Mouse (Mus musculus) gastrocnemius, adult 18-20 months (tissue): ENCODE data around the gene Gm20662. TPM values are rescaled to one million over a fixed set of nuclear protein-coding genes. Genes with fewer than 3 reads are reported as not detected.

Experiments
- DNase-seq: peaks from one replicate; pipeline ENCODE4 v3.0.0; 2021; ENCODE audit warnings: low spot score
- total RNA-seq, 2 experiments: library from RNA; stranded (reverse); gene quantifications; 2 replicates each; pipeline ENCODE4 v1.2.3; 2021

Gene Gm20662
- total RNA-seq, 2 experiments from 2014 or later = not detected

GRCm38 (mm10) chr9:108052885-108053664 is 56.9 kb downstream of the Gm20662 start, which contains the start of gene Amigo3:
Gene Amigo3, plus strand, starts transcription at chr9:108053159.
- peak; percentile 98 for DNase-seq

- no peak for DNase-seq
These were observed 57.6 kb downstream of the Gm20662 start for GRCm38 (mm10) chr9:108053665-108054225.

DNA sequence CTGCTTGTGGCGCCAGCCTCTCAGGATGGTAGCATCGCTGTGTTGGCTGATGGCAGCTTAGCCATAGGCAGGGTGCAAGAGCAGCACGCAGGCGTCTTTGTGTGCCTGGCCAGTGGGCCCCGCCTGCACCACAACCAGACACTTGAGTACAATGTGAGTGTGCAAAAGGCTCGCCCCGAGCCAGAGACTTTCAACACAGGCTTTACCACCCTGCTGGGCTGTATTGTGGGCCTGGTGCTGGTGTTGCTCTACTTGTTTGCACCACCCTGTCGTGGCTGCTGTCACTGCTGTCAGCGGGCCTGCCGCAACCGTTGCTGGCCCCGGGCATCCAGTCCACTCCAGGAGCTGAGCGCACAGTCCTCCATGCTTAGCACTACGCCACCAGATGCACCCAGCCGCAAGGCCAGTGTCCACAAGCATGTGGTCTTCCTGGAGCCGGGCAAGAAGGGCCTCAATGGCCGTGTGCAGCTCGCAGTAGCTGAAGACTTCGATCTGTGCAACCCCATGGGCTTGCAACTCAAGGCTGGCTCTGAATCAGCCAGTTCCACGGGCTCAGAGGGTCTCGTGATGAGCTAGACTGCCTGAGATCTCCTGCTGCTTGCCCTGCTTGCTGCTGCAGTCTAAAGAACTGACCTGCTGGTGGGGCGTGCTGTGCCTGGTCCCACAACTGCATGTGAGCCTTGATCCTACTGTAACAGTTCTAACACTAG is 58.3 kb downstream of the Gm20662 start:
- no peak for DNase-seq

DNA sequence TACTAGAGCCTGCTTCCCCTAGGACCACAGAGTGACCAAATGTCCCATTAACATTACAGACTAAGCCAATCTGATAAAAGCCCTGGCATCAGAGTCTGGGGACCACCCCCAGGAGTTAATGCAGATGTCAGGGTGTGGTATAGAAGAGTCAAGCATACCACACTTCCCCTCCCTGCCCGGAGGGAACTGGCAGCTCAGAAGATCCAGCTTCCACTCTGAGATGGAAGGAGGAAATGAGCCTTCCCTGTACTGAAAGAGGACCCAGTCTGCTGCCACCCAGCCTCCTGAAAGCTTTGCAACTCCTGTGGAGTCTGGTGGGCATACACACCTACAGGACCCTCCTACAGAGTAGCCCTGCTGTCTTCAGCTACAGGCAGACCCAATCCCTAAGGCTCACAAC is 58.9 kb downstream of the Gm20662 start:
- no peak for DNase-seq

GRCm38 (mm10) chr9:108055661-108056237 is 59.6 kb downstream of the Gm20662 start:
- no peak for DNase-seq

DNA sequence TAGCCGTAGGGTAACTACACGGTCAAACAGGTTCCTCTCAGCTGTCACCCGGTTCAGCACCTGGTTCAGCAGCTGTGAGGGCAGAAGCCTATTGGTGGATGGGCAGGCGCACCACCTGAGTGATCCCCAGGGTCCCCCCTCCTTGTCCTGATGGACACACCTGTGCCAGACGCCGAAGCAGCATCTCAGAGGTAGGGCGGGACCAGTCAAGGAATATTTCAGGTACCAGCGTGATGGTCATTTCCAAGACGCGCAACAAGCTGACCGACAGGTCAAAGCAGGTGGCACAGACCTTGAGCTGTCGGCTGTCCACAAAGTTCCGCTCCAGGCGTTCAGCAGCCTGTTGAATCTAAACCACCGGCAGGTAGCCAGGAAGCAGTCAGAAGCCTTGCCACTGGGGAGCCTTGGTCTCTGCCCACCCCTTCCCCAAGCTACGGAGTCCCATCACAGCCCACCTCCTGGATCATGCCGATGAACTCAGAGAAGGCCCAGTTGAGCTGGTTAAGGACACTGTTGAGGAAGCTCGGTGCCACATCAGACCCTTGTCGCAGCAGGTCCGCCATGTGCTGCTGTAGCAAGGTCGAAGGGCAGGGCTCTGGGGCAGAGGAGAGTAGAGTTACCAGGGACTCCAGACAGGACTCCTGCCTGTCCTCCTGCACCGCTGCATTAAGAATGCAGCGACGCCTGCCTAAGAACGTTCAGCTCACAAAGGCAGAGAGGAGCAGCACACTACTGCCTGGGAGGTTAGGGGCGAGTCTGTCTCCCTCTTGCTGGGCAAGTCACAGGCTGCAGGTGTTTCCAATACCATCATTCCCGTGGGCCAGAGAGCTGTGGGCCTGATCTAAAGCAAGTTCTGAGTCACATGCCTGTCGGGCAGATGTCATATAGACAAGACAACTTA is 60.5 kb downstream of the Gm20662 start:
- no peak for DNase-seq

- DNase-seq = peak; percentile 80
These were observed 61.1 kb downstream of the Gm20662 start for GRCm38 (mm10) chr9:108057262-108057562.

- DNase-seq = no peak
These were observed 62.1 kb downstream of the Gm20662 start for GRCm38 (mm10) chr9:108058291-108058690.

GRCm38 (mm10) chr9:108062142-108062541 is 66.0 kb downstream of the Gm20662 start:
- no peak for DNase-seq

GRCm38 (mm10) chr9:108063361-108063760 is 67.2 kb downstream of the Gm20662 start:
- no peak for DNase-seq

DNA sequence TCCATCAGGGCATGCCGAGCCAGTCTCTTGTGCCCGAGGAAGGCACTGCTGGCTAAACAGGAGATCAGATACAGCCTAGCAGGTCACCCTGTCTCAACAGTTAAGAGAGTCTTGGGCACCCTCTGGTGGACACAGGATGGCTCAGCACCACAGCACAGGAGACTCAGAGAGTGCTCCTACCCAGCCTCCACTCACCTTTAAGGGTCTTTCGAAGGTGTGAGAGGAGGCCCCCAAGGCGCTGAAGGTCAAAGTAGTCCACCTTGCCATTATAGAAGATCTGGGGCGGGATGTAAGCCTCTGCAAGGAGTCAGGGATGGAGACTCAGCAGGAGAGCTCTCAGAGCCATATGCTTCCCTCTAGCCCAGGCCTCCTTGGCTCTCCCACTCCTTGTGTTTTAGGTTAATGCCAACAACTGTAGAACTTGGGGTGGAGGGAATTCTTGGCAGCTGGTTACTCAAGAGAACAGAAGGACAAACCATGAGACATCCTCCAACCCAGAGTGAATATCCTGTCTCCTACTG is 69.4 kb downstream of the Gm20662 start:
- DNase-seq = peak; percentile 82

- no peak for DNase-seq
These were observed 71.0 kb downstream of the Gm20662 start for GRCm38 (mm10) chr9:108067199-108067598.

GRCm38 (mm10) chr9:108067900-108068299 is 71.8 kb downstream of the Gm20662 start:
- DNase-seq = peak; percentile 93

GRCm38 (mm10) chr9:108069007-108069406 is 72.9 kb downstream of the Gm20662 start:
- no peak for DNase-seq

- no peak for DNase-seq
These were observed 73.4 kb downstream of the Gm20662 start for GRCm38 (mm10) chr9:108069529-108069928.

- DNase-seq = no peak
These were observed 75.7 kb downstream of the Gm20662 start for GRCm38 (mm10) chr9:108071801-108072200.

DNA sequence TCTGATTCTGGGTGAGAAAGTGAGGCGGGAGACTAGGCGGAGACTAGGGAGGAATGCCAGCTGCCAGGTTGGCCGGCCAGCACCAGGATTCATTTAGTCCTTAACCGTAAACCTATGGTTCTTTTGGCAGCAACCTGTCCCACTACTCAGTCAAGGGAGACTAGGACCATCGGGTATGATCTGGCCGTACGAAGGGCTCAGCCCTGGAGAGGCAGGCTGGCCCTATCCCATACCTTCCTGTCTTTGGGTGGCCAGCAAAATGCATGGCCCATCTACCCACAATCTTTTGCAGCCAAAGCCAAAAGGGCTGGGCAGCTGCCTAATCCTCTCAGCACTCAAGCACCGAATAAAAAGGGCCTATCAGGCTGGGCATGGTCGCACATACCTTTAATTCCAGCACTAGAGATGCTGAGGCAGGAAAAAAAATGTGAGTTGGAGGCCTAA is 76.4 kb downstream of the Gm20662 start:
- no peak for DNase-seq

- DNase-seq = peak; percentile 73
These were observed 77.2 kb downstream of the Gm20662 start for GRCm38 (mm10) chr9:108073141-108073930.

- no peak for DNase-seq
These were observed 84.0 kb downstream of the Gm20662 start, which contains the start of gene Mst1 for GRCm38 (mm10) chr9:108080168-108080567. Gene Mst1, plus strand, starts transcription at chr9:108080436.

DNA sequence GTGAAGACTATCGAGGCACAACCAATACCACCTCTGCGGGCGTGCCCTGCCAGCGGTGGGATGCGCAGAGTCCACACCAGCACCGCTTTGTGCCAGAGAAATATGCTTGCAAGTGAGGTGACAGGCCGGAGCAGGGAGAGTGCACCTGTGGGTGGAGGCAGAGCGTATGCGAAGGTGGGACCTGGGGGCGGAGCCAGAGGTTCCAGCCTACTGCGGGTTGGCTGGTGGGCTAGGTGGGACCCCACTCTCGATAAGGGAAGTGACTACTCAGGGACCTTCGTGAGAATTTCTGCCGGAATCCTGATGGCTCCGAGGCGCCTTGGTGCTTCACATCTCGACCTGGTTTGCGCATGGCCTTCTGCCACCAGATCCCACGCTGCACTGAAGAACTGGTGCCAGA is 86.4 kb downstream of the Gm20662 start:
- DNase-seq = no peak
